ENCODE assay signal across 7 mouse cellular contexts in the genomic region with DNA sequence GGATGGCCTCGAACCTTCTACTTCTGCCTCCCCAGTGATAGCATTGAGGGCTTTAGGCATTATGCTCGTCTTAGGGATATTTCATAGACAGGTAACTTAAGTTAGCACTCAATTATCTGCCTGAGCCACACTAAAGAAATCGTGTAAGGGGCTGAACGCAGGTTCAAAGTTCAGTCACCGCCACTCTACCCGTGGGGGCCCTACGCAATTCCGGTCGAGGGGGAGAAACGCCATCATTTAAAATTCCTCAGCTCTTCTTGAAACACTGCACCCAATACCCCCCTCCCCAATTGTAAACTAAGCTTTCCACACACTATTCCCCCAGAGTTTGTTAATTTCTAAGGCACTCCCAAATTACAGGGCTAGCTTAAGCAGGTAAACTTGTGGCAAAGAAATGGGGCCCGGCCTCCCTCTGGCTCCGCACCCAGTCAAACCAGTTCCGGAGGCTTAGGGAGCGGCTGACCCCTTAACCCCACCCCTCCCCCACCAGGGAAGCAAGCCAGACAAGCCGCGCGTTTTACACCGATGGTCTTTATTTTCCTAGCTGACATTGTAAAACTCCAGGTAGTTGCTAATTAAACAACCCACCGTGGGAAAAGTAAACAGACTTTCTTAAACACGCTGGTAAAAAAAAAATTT. TPM values are rescaled to one million over a fixed set of nuclear protein-coding genes. Genes with fewer than 3 reads are reported as not detected.
DNase-seq lines count a peak whose midpoint lies in the region; ATAC-seq and TF ChIP-seq lines count a peak whose summit lies in the region.

No protein-coding gene starts in this region.

- H3K79me2 ChIP-seq in heart, adult 2 months (replicated peaks; ENCODE audit: control insufficient read depth, insufficient read depth, low read length), result no peaks in the 10 kb centered on the region

- in situ Hi-C loops in ES-E14 (cut with MboI; ENCODE audit: low sequenced_read_pairs in 2 of 2, unreplicated experiment in 2 of 2), result no loop called here

- no peaks in the 10 kb centered on the region for H3K27me3 ChIP-seq in heart, adult 2 months (ENCODE audit: control insufficient read depth, insufficient read depth, low read length)
- H3K27me3 ChIP-seq in kidney, adult 2 months (replicated peaks; ENCODE audit: control insufficient read depth, insufficient read depth, low read length), result no peaks in the 10 kb centered on the region
- H3K27me3 ChIP-seq in lung, embryonic 15.5 days, result no peaks in the 10 kb centered on the region
- H3K27me3 ChIP-seq in spleen, adult 2 months (ENCODE audit: control insufficient read depth, insufficient read depth, low read length), result no peaks in the 10 kb centered on the region

- peaks cover 9 to 11% of the 10 kb centered on the region in 2 experiments for H3K4me1 ChIP-seq in ES-E14 (ENCODE audit: control insufficient read depth in 2 of 2, insufficient read depth in 2 of 2, low read length in 2 of 2, poor library complexity in 1 of 2)
- peaks cover 1% of the 10 kb centered on the region; the same call in 1 of the 2 replicates for H3K4me1 ChIP-seq in heart, adult 2 months (ENCODE audit: control insufficient read depth, insufficient read depth, low read length)
- peaks cover 26% of the 10 kb centered on the region; the same call in 1 of the 2 replicates for H3K4me1 ChIP-seq in kidney, adult 2 months (ENCODE audit: control insufficient read depth, insufficient read depth, low read length)
- H3K4me1 ChIP-seq in lung, embryonic 15.5 days, result peaks cover 61% of the 10 kb centered on the region
- H3K4me1 ChIP-seq in spleen, adult 2 months (ENCODE audit: control insufficient read depth, insufficient read depth, insufficient read length), result peaks cover 16% of the 10 kb centered on the region; the same call in 1 of the 2 replicates

- H3K4me2 ChIP-seq in lung, embryonic 15.5 days, result peak overlapping the region; percentile 76

- H3K4me3 ChIP-seq in ES-E14 (ENCODE audit: insufficient read depth in 1 of 2, low read depth in 1 of 2, low read length in 2 of 2, poor library complexity in 1 of 2, severe bottlenecking in 1 of 2), result peak overlapping the region; percentile 76 to 89
- H3K4me3 ChIP-seq in heart, adult 2 months, result peak overlapping the region; percentile 87
- peak overlapping the region; percentile 87 for H3K4me3 ChIP-seq in kidney, adult 2 months (ENCODE audit: insufficient read depth, low read depth, low read length)
- peak overlapping the region; percentile 73 for H3K4me3 ChIP-seq in lung, embryonic 15.5 days
- peak overlapping the region; percentile 88 for H3K4me3 ChIP-seq in spleen, adult 2 months (ENCODE audit: extremely low read depth, insufficient read depth, insufficient read length)

- H3K9me3 ChIP-seq in ES-E14 (ENCODE audit: control insufficient read depth, insufficient read depth, low read depth, low read length), result no peaks in the 10 kb centered on the region
- H3K9me3 ChIP-seq in lung, embryonic 15.5 days, result no peaks in the 10 kb centered on the region

- TF ChIP-seq POLR2A in heart, adult 2 months (IDR thresholded peaks at IDR 0.05; ENCODE audit: insufficient read depth, low read depth, low read length), result no peak; the same call in 1 of the 2 replicates
- TF ChIP-seq POLR2A in kidney, adult 2 months (IDR thresholded peaks at IDR 0.05; ENCODE audit: low read depth, low read length), result no peak
- TF ChIP-seq POLR2A in spleen, adult 2 months (IDR thresholded peaks at IDR 0.05; ENCODE audit: low read depth, low read length), result no peak; the same call in 1 of the 2 replicates

- DNase-seq in ES-E14 (ENCODE audit: low read depth, low spot score), result no peak
- DNase-seq in adrenal gland, postnatal 36 days, result peak; percentile 45 to 78
- peak; percentile 60 to 66 for DNase-seq in heart, adult 2 months
- DNase-seq in kidney, adult 2 months, result peak; percentile 80
- peak in 1 of 2 experiments; percentile 27 for DNase-seq in spleen, adult 2 months (ENCODE audit: low read depth in 1 of 2, low spot score in 2 of 2)

- WGBS in heart, adult 2 months, result 14% methylated on average over 20 of the region's 20 CpGs
- WGBS in kidney, adult 2 months, result 3% methylated on average over 20 of the region's 20 CpGs
- WGBS in lung, embryonic 15.5 days, result 1% methylated on average over 20 of the region's 20 CpGs
- WGBS in spleen, adult 2 months, result 2% methylated on average over 20 of the region's 20 CpGs

- peak overlapping the region; percentile 92 for H3K9ac ChIP-seq in ES-E14 (ENCODE audit: insufficient read depth, low read depth, low read length, poor library complexity, severe bottlenecking)
- peak overlapping the region; percentile 93 for H3K9ac ChIP-seq in heart, adult 2 months (ENCODE audit: low read depth, low read length)
- H3K9ac ChIP-seq in lung, embryonic 15.5 days, result peak overlapping the region; percentile 66

- no peak for ATAC-seq in lung, embryonic 15.5 days (ENCODE audit: borderline replicate concordance, extremely low read depth, low FRiP score, low TSS enrichment)
- no peak for ATAC-seq in cerebellum, adult (ENCODE audit: insufficient number of reproducible peaks, low FRiP score, low TSS enrichment)

- no peak for TF ChIP-seq EP300 in heart, adult 2 months (IDR thresholded peaks at IDR 0.05; ENCODE audit: insufficient read depth, low read depth, low read length)

- peaks cover 9% of the 10 kb centered on the region for H3K36me3 ChIP-seq in ES-E14 (ENCODE audit: control insufficient read depth, insufficient read depth, low read length, poor library complexity, severe bottlenecking)
- H3K36me3 ChIP-seq in heart, adult 2 months (ENCODE audit: control insufficient read depth, insufficient read depth, low read length), result no peaks in the 10 kb centered on the region
- H3K36me3 ChIP-seq in kidney, adult 2 months (ENCODE audit: control insufficient read depth, insufficient read depth, low read length), result no peaks in the 10 kb centered on the region
- H3K36me3 ChIP-seq in lung, embryonic 15.5 days, result no peaks in the 10 kb centered on the region
- H3K36me3 ChIP-seq in spleen, adult 2 months (ENCODE audit: control insufficient read depth, insufficient read depth, low read length), result no peaks in the 10 kb centered on the region

- TF ChIP-seq CTCF in heart, adult 2 months (IDR thresholded peaks at IDR 0.05), result no peak
- no peak for TF ChIP-seq CTCF in kidney, adult 2 months (conservative IDR thresholded peaks at IDR 0.05; ENCODE audit: insufficient read depth, insufficient read length, low read depth, low read length)
- no peak for TF ChIP-seq CTCF in spleen, adult 2 months (IDR thresholded peaks at IDR 0.05; ENCODE audit: extremely low read depth, insufficient read depth, insufficient read length, insufficient replicate concordance)

- peak overlapping the region; percentile 93 for H3K27ac ChIP-seq in ES-E14 (ENCODE audit: insufficient read depth, low read depth, low read length, poor library complexity, severe bottlenecking)
- H3K27ac ChIP-seq in heart, adult 2 months, result peak overlapping the region; percentile 96
- H3K27ac ChIP-seq in kidney, adult 2 months (ENCODE audit: insufficient read depth, low read depth, low read length), result peak overlapping the region; percentile 84
- peak overlapping the region; percentile 97 for H3K27ac ChIP-seq in lung, embryonic 15.5 days
- H3K27ac ChIP-seq in spleen, adult 2 months (ENCODE audit: insufficient read depth, low read length), result peak overlapping the region; percentile 98

- intact Hi-C loops in heart, adult 2 months (cut with DNase I), result loop anchor here (1.0 to 2.0 kb wide), 2 partner anchors 22 to 40 kb away; a partner anchor contains a TSS

TF ChIP-seq in ES-E14, 5 proteins besides CTCF, POLR2A, EP300 and RAD21:
- TF ChIP-seq ZC3H11A (IDR thresholded peaks at IDR 0.05; ENCODE audit: borderline replicate concordance, low read depth, low read length), result no peak
- TF ChIP-seq ZNF384 (IDR thresholded peaks at IDR 0.05; ENCODE audit: low read depth, low read length), result no peak
- TF ChIP-seq HCFC1 (IDR thresholded peaks at IDR 0.05; ENCODE audit: borderline replicate concordance, insufficient read depth, low read length), result no peak
- peak; percentile 53; the same call in 1 of the 2 replicates for TF ChIP-seq CHD2 (IDR thresholded peaks at IDR 0.05; ENCODE audit: low read depth, low read length)
- TF ChIP-seq MAFK (IDR thresholded peaks at IDR 0.05; ENCODE audit: insufficient read depth, low read depth, low read length), result no peak

RNA-seq across cellular contexts. Expression of a gene that starts 1.7 kb away (rescaled TPM):
- total RNA-seq in ES-E14 (2012; rRNA removed), result 49.3 and 49.7 TPM in 2 replicates
- total RNA-seq in adrenal gland, postnatal 36 days (2021), result 10 to 100 TPM; 33.9 to 37.4 TPM
- 10 to 100 TPM; 11.8 to 13.0 TPM for total RNA-seq in heart, adult 2 months (2021)
- polyA plus RNA-seq in heart, adult 2 months (2012; rRNA removed), result 6.8 and 8.1 TPM in 2 replicates
- 5.7 and 7.3 TPM in 2 replicates for polyA plus RNA-seq in kidney, adult 2 months (2012; rRNA removed)
- polyA plus RNA-seq in lung, embryonic 15.5 days (2015; fragmentation: Nextera tagmentation; extraction: Ambion mirVana), result 91.2 and 92.0 TPM in 2 replicates
- 23.0 and 27.4 TPM in 2 replicates for polyA plus RNA-seq in spleen, adult 2 months (2012; rRNA removed)

RNA-seq across cellular contexts. Expression of a gene that starts 25.2 kb away (rescaled TPM):
- 260 and 334 TPM in 2 replicates for total RNA-seq in ES-E14 (2012; rRNA removed)
- total RNA-seq in adrenal gland, postnatal 36 days (2021), result 10 to 100 TPM; 63.8 to 83.7 TPM
- total RNA-seq in heart, adult 2 months (2021), result 10 to 100 TPM; 32.0 to 37.4 TPM
- 39.9 and 50.8 TPM in 2 replicates for polyA plus RNA-seq in heart, adult 2 months (2012; rRNA removed)
- polyA plus RNA-seq in kidney, adult 2 months (2012; rRNA removed), result 73.7 and 98.9 TPM in 2 replicates
- 57.5 and 58.4 TPM in 2 replicates for polyA plus RNA-seq in lung, embryonic 15.5 days (2015; fragmentation: Nextera tagmentation; extraction: Ambion mirVana)
- polyA plus RNA-seq in spleen, adult 2 months (2012; rRNA removed), result 98.1 and 155 TPM in 2 replicates

RNA-seq across cellular contexts. Expression of a gene that starts 26.7 kb away (rescaled TPM):
- 75.4 and 85.5 TPM in 2 replicates for total RNA-seq in ES-E14 (2012; rRNA removed)
- 10 to 100 TPM; 73.9 to 80.0 TPM for total RNA-seq in adrenal gland, postnatal 36 days (2021)
- 10 to 100 TPM; 30.5 to 31.0 TPM for total RNA-seq in heart, adult 2 months (2021)
- polyA plus RNA-seq in heart, adult 2 months (2012; rRNA removed), result 45.3 and 50.5 TPM in 2 replicates
- polyA plus RNA-seq in kidney, adult 2 months (2012; rRNA removed), result 85.8 and 93.9 TPM in 2 replicates
- 20.2 and 21.6 TPM in 2 replicates for polyA plus RNA-seq in lung, embryonic 15.5 days (2015; fragmentation: Nextera tagmentation; extraction: Ambion mirVana)
- 66.0 and 78.5 TPM in 2 replicates for polyA plus RNA-seq in spleen, adult 2 months (2012; rRNA removed)

RNA-seq across cellular contexts. Expression of a gene that starts 40.3 kb away (rescaled TPM):
- 0.49 and 0.74 TPM in 2 replicates for total RNA-seq in ES-E14 (2012; rRNA removed)
- total RNA-seq in adrenal gland, postnatal 36 days (2021), result 1 to 10 TPM; 2.5 to 2.9 TPM
- 1 to 10 TPM; 3.0 to 3.7 TPM for total RNA-seq in heart, adult 2 months (2021)
- 4.0 and 7.7 TPM in 2 replicates for polyA plus RNA-seq in heart, adult 2 months (2012; rRNA removed)
- 3.2 and 4.1 TPM in 2 replicates for polyA plus RNA-seq in kidney, adult 2 months (2012; rRNA removed)
- polyA plus RNA-seq in lung, embryonic 15.5 days (2015; fragmentation: Nextera tagmentation; extraction: Ambion mirVana), result 11.9 and 12.1 TPM in 2 replicates
- 90.0 and 115 TPM in 2 replicates for polyA plus RNA-seq in spleen, adult 2 months (2012; rRNA removed)
